Mouse (Mus musculus) T-cell, adult 2 months (primary cell): ENCODE data around the gene Ube2j2.

Experiments
- DNase-seq: peaks from one replicate; pipeline ENCODE4 v3.0.0; 2022; ENCODE audit warnings: low spot score

Gene Ube2j2

DNA sequence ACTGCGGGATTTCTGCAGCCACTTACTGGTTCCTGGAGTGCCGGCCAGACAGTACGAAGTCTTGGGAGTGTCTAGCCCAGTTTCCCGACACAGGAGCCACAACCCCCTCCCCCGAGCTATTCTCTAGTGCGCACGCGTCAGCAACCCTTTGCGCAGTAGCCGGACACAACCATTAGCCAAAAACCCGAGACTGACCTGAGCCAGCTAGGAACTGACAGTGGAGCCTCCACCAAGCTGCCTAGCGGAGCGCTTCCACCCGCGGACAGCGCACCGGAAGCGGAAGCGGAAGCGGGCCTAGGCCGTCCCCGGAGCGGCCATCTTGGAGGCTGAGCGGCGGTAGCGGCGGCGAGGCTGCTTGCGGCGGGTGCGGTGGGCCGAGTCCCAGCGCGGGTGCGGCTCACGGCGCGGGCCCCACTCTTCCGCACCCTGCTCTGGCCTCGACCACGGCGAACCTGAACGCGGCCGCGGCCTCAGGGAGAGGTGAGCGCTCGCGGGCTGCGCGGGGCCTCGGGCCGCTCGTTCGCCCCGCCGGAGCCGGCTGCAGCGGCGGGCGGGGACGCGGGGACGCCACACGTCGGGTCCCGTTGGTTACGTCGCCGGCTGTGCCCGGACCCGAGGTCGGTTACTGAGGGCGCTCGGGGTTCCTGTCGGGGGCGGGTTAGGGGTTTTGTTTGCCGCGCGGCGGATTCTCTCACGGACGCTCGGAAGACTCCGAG is at the start of gene Ube2j2:
Gene Ube2j2 (plus strand): TSS at position 298 of the 716 bp plus-strand sequence.
- peak; percentile 91 for DNase-seq

DNA sequence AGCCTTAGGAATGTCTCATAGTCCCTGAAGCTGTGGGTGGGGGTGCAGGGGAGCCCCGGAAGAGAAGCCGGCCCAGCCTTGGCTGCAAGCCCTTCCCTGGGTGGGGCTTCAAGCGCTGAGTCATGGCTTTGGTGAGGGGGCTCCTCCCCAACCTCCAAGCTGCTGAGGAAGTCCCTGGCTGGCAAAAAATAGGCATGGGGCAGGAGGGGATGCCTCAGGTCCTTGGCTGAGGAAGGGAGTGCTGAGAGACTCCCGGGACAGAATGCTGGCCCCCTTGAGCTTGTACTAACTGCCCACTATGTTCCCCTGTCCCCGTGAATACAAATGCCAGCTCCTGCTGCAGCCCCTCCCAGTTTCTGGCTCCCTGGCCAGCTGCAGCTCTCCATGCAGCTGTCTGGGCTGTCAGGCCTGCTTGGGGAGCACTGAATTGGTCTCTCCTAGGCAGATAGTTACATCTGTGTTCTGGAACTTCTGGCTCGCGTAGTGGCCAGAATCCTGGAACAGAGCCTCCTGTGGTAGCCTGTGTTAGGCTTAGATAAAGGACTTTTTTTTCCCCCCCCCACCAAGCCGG is 49.2 kb upstream of the Ube2j2 start:
- peak; percentile 35 for DNase-seq

DNA sequence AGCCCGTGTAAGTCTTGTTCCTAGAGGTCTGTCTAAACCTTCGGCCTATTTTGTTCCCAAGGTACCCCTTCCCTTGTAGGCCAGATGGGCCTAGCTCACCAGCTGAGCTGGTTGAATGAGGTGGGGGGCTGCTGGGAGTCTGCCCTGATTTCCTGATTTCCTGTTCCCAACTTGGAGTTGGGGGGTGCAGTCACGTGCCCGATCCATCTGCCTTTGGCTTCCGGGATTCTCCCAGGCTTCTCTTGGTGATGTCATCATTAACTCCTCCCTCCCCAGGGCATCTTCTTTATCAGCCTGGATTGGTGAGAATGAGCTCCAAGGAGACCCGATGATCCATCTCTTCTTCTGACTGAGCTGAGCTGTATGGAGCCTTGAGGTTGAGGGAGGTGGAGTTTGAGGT is 48.4 kb upstream of the Ube2j2 start:
- DNase-seq = no peak

DNA sequence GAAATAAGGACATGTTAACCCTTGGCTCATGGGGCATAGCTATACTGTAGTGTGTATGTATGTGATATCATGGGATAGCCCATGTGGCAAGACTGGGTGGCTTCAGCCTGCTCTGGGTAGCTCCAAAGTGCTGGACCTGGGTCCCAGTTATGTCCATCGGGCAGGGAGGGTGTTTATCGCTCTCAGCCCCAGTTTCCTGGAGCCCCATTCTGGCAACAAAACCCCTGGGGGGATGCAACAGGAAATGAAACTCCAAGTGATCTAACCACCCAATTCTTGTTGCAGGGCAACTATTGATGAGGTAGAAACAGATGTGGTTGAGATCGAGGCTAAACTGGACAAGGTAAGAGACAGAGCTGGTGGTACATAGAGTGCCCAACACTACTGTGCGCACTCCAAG is 47.8 kb upstream of the Ube2j2 start:
- DNase-seq = no peak

DNA sequence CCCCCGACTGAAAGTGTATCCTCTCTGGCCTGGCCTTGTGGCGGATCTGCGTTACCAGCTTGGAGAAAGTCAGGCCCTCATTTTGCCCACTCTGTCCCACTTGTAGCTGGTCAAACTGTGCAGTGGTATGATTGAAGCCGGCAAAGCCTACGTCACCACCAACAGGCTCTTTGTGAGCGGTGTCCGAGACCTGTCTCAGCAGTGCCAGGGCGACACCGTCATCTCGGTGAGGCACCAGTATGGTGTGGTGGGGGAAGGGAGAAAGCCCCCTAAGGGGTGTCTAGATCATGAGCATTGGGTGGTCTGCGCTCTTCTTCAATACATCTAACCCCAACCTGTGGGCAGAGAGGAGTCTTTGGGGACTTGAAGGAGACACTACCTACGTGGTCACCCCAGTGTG is 47.2 kb upstream of the Ube2j2 start:
- no peak for DNase-seq

DNA sequence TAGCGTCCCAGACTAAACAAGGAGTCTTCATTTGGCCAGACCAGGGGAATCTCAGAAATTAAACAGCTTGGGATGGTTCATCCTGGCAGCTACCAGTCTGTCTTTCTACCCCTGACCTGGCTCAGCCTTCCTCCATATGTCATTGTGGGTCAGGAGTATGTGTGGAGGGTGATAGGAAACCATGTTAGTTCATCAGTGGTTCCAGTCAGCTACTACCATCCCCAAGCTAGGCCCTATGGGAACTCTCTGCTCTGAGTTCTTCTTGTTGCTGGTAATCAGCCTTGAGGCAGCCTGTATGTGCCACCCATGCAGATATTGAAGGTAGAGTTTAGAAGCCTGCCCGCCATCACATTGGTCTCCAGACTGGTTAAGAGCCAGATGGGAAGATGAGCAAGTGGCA is 45.3 kb upstream of the Ube2j2 start:
- no peak for DNase-seq

DNA sequence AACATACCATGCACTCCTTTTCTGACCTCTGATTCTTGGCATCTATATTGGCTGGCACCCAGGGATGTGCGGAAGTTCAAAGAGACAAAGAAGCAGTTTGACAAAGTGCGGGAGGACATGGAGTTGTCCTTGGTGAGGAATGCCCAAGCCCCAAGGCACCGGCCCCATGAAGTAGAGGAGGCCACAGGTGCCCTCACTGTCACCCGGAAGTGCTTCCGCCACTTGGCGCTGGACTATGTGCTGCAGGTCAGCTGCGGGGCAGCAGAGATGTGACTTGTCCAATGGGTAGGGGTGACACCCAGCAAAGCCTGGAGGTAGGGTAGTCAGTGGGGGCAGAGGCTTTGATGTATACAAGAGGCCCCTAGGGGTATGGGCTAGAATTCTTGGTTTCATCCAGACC is 44.3 kb upstream of the Ube2j2 start:
- no peak for DNase-seq

DNA sequence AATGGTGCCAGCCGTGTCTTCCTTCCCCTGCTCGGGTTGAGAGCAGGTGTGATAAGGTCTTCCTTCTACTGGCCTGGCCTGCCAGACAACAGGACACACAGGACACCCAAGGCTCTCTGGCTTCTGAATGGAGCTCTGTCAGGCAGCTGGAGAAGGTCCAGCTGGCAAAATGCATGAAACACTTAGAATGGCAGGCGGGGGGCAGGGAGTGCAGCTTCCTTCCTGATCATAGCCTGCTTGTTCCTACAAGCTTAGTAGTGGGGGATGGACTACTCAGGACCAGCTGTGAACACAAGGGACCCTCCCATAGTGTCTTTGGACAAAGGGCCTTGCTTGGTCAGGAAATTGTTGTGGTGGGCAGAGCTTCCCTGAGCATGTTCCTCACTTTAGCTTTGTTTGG is 42.4 kb upstream of the Ube2j2 start:
- no peak for DNase-seq

DNA sequence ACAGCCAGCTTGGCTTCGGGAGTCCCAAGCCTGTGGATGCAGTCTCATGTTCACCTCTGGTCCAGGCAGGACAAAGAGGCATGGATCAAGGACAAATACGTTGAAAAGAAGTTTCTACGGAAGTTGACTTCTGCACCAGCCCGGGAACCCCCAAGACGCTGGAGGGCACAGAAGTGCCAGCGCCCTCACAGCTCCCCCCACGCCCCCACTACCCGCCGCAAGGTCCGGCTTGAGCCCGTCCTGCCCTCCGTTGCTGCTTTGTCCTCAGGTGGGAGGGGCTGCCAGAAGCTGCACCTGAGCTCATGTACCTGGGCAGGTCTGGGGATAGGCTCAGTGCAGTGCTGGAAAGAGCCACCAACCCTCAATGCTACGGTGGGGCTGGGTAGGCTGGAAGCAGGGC is 40.4 kb upstream of the Ube2j2 start:
- no peak for DNase-seq

DNA sequence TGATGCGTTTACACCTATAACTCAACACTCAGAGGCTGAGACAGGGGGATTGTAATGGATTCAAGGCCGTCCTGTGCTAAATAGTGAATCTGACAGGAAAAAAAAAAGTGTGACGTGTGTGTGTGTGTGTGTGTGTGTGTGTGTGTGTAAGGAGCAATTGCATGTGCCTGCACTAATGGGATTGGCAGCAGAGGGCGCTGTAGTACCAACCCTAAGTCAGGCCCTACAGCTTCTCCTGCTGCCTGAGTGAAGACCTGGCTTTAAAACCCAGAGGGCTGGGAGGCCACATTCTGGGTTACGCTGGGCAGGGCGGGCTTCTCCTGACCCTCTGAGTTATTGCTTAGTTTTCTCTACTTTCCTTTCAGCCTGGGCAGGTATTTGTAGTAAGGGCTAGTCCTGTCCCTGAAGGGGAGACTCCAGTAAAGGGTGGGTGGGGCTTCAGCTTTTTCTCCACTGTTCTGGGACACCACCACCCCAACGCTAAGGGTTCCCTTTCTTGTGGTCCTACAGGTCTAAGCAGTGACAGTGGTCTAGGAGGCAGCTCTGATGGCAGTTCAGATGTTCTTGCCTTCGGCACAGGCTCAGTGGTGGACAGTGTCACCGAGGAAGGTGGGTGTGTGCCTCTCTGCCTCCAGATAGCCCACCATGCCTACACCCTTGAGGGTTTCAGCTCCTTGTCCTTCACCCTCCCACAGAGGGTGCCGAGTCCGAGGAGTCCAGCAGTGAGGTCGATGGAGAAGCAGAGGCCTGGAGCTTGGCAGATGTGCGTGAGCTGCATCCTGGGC is 39.1 kb upstream of the Ube2j2 start:
- no peak for DNase-seq

DNA sequence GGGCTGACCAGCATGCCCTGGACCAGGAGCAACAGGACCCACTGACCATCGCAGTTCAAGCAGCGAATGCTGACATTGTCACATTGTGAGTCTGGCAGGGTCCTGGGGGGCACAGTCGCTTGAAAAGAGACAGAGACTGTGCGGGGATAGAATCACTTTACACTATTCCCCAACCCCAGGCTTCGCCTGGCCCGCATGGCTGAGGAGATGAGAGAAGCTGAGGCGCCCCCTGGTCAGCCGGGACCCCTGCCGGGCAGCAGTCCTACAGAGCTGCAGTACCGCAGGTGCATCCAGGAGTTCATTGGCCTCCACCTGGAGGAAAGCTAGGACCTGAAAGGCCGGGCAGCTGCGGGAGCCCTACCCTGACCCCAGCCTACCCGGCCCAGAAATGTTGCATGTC is 38.0 kb upstream of the Ube2j2 start:
- DNase-seq = no peak

DNA sequence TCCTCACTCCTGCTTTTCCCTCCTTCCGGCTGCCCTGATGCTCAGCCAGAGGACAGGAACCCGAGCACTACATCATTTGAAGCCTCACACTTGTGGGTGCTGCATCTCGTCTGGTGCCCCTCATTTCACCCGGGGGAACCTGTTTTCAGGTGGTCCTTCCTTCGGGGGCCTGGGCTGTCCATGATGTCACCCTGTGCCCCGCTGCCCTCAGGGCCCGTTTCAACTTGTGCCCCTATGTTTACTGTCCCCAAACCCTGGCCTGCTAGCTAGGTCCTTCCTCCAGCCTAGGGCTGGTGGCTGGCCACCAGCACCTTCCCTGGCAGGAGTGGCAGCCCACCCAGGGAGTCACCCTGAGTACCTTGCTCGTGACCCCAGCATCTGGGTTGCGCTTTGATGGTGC is 37.5 kb upstream of the Ube2j2 start:
- DNase-seq = no peak

DNA sequence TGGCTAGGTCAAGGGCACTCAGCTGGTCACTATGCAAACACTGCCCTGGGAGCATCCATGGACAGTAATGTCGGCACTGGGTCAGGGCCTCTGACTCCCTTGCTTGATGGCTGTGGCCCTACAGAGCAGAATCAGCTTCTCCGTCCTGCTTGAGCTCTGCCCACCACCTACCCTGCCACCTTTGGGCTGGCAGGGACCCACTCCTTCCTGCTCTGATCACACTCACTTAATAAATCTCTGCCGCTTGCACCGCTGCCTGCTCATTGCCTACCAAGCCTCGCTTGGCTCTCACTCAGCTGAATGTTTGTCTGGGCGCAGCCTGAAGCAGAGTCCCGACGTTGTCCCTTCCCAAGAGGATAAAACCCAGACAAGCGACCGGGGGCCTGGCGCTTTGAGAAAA is 36.6 kb upstream of the Ube2j2 start:
- DNase-seq = no peak

DNA sequence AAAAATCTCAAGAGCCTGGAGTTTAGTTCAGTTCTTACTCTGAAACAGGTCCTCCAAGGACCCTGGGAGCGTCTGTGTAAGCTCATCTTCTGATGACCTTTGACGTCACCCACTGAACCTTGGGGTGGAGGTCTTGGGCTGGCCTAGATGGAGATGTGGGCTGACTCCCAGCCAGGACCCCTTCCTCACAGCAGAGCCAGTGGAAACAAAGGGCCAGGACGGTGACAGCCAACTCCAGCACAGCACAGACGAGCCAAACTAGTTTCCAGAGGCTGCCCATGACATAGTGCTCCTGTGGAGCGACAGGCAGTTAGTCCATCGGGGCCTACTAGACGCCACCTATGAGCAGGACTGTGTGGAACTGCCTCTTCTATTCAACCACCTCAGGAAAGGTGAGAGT is 35.4 kb upstream of the Ube2j2 start:
- no peak for DNase-seq

DNA sequence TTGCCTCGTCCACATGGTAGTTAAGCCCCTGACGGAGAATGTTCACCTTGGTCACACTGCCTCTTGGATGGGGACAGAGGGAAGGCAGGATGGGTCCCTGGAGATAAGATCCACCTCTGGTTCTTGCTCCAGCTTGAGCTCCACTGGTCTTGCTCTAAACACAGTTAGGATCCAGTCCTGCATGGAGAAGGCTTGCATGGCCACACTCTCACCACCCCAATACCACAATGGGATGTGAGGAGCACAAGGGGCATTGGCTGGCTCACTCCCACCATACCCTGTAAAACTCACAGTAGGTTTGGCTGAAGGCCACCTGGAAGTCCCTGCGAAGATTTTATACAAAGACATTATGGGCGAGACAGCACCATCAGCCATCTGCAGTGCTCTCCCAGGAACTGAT is 34.9 kb upstream of the Ube2j2 start:
- DNase-seq = no peak

DNA sequence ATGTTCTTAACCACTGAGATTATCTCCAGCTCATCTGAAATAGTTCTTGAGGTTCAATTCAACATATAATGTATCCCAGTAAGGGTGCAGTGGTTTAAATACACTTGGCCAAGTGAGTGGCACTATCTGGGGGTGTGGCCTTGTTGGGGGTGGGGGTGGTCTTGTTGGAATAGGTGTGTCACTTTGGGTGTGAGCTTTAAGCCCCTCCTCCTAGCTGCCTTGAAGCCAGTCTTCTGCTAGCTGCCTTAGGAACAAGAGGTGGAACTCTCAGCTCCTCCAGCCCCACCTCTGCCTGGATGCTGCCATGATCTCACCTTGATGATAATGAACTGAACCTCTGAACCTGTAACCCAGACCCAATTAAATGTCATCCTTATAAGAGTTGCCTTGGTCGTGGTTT is 11.6 kb upstream of the Ube2j2 start:
- no peak for DNase-seq

DNA sequence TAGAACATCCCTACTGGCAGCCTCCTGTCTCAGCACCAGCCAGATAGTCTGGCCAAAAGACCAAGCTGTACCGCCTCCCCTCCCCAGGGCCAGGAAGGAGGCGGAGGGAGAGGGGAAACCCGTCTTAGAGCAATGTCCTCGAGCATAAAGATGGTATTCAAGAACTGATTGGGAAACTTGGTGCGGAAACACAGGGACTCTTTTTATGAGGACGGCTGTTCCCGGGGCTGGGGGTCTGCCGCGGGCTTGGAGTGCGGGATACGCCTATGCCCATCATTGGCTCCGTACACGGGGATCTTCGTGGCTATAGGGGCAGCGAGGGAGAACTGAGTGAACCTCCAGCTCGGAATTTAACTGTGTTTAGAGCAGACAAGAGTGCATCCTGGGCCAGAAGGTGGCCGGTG is 580 bp upstream of the Ube2j2 start:
- no peak for DNase-seq

DNA sequence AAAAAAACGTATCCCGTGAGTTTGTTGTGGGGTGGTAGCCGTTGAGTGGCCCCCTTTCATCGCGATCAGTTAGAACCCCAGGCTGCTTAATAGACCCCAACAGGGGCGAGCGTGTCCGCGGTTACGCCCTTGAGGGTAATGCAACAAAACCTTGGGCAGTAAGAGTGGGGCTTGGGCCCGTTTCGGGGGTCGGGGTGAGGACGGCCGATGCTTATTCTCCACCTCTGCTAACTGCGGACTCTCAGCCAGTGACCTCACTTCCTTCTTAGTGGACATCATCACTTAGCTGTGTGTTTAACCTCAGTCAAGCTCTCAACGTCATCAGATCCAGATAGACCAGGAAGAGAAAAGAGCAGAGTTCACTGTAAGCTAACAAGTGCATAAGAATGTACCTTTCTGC is 640 bp downstream of the Ube2j2 start:
- DNase-seq = peak; percentile 14

DNA sequence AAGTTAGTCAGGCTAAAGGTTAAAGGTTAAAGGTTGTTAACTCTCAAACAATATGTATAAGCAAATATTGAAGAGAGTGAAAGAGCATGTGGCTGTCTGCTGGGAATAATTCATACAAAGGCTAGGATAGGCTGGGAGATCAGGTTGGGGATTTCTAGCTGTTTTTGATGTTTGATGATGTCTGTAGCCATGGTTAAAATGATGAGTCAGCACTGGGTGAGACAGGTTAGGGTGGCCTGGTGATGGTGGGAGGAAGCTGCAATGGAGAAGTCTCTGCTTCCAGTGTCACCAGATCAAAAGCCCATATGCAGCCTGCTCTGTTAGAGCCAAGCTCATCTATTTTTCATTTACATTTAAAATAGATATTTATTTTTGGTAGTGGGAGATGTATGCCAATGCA is 3.5 kb downstream of the Ube2j2 start:
- DNase-seq = no peak

DNA sequence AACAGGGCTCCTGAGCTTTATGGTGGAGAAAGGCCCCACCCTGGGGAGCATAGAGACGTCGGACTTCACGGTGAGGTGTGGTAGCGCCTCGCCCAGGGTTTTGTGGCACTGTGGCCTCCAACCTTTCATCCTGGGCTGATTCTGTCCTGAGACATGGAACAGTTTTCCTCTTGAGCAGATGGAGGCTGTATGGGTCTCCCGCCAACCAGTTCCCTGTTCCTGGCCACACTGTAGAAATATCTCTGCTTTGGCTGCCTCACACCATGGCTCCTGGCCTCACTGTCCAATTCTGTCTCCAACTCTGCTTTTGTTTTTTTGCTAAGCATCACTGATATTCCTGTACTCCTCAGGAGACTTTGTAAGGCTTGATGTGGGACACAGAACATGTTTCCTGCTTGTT is 11.9 kb downstream of the Ube2j2 start:
- no peak for DNase-seq

DNA sequence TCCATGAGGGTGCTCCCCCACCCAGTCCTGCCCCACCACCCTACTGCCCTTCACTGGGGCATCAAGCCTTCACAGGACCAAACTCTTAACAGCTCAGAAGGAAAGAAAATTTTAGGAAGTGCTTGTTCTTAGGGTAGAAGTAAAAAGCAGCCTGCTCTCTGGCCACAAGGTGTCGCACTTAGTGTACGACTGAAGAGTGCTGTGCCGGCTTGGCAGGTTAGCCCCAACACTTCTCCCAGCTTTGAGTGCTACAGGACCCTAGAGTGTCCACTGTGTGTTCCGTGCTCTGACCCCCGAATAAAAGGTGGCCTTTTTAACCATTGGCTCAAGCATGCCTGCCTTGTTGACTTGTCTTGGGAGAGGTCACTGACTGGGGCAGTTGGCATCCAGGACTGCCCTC is 15.6 kb downstream of the Ube2j2 start:
- DNase-seq = peak; percentile 75

DNA sequence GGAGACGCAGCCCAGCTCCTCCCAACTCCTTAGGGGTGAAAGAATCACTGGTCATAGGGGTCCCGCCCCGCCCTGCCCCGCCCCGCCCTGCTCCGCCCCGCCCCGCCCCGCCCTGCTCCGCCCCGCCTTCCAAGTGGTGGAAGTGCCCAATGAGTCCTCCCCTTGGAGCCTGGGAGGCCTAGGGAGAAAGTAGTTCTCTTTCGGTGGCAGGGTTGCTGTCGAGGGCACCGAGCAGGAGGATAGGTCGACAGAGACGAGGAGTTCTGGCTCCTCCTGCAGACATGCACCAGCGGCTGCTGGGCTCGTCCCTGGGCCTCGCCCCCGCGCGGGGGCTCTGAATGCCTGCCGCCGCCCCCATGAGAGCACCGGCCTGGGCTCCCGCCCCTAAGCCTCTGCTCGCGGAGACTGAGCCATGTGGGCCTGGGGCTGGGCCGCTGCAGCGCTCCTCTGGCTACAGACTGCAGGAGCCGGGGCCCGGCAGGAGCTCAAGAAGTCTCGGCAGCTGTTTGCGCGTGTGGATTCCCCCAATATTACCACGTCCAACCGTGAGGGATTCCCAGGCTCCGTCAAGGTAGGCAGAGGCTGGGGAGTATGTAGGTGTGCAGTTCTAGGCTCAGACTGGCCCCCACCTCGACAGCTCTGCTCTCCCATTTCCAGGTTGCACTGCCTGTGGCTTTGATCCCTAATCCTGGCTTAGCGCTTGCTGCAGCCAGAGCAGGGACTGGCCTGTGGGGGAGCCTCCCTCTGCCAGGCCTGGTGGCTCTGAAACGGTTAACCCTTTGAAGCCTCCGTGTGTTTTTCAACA is 18.7 kb downstream of the Ube2j2 start, which contains the start of gene C1qtnf12:
Gene C1qtnf12 (plus strand): TSS at position 152 of the 805 bp plus-strand sequence.
- no peak for DNase-seq

DNA sequence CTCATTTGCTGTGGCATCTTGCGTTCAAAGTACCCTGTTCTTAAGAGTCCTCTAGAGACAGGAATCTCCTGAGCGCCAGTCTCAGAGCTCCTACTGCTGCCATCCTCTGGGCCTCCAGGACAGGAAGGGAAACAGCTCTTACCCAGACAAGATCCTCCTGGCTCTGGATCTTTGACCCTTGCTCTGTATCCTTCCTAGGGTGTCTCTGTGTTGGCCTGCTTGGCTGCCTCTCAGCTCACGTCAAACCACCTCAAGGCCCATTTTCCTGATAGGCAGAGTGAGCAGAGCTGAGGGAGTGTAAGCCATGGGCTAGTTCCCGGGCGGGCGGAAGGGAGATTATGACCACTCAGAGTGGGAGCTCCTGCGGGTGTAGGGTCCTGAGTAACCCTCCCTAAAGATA is 19.5 kb downstream of the Ube2j2 start:
- no peak for DNase-seq
